Mouse (Mus musculus) C2C12 (cell line): Measurements from ENCODE around the gene Gm45062. TPM values are rescaled to one million over a fixed set of nuclear protein-coding genes. Genes with fewer than 3 reads are reported as not detected.
"Not testable (repeated sequence)": the region's sequence is repeated elsewhere in the genome, so short reads cannot be mapped to it uniquely, and the experiment has no call there.

ENCODE experiments used
- H3K27me3 ChIP-seq: one replicate; pipeline ENCODE4 v1.6.1; 2011; ENCODE audit not compliant: control insufficient read depth, insufficient read depth, insufficient read length
- H3K36me3 ChIP-seq: one replicate; pipeline ENCODE4 v1.6.1; 2011; ENCODE audit not compliant: control insufficient read depth, insufficient read depth
- H3K4me3 ChIP-seq: one replicate; pipeline ENCODE4 v1.5.1; 2011; ENCODE audit warnings: mild to moderate bottlenecking, control low read depth; ENCODE audit not compliant: poor library complexity, insufficient read depth, severe bottlenecking
- H3K79me2 ChIP-seq: one replicate; pipeline ENCODE4 v1.6.1; 2011; ENCODE audit not compliant: control insufficient read depth, insufficient read depth
- H3K79me3 ChIP-seq: one replicate; pipeline ENCODE4 v1.6.1; 2011; ENCODE audit warnings: low read depth, control low read depth
- H3ac ChIP-seq: one replicate; pipeline ENCODE3; 2011; ENCODE audit warnings: low read depth; ENCODE audit not compliant: control insufficient read depth, insufficient read length
- CEBPB ChIP-seq: IDR thresholded peaks from one replicate; pipeline ENCODE4 v1.6.1; 2011; ENCODE audit warnings: low read depth, mild to moderate bottlenecking, control low read depth, moderate library complexity
- CTCF ChIP-seq: IDR thresholded peaks from one replicate; pipeline ENCODE4 v1.5.1; 2011; ENCODE audit not compliant: control insufficient read depth, insufficient read depth, insufficient read length
- FOSL1 ChIP-seq: IDR thresholded peaks from one replicate; pipeline ENCODE4 v1.8.0; 2011; ENCODE audit warnings: mild to moderate bottlenecking, low read length; ENCODE audit not compliant: poor library complexity, insufficient read depth, severe bottlenecking
- MAX ChIP-seq: IDR thresholded peaks from one replicate; pipeline ENCODE4 v1.6.1; 2011; ENCODE audit warnings: mild to moderate bottlenecking, control low read depth
- MYOD1 ChIP-seq: IDR thresholded peaks from one replicate; pipeline ENCODE4 v1.6.1; 2011; ENCODE audit warnings: low read depth; ENCODE audit not compliant: control insufficient read depth, insufficient read length
- MYOG ChIP-seq: IDR thresholded peaks from one replicate; pipeline ENCODE4 v1.6.1; 2011; ENCODE audit not compliant: control insufficient read depth, insufficient read length; ENCODE audit errors: extremely low read depth
- USF1 ChIP-seq: IDR thresholded peaks from one replicate; pipeline ENCODE4 v1.6.1; 2011; ENCODE audit warnings: low read depth, mild to moderate bottlenecking, control low read depth, moderate library complexity
- polyA plus RNA-seq: library from polyadenylated mRNA; unstranded; fragments of >200 nt; fragmentation: generic; extraction: Trizol; gene quantifications from one replicate; pipeline ENCODE4 v1.2.1, GENCODE M21; 2012; ENCODE audit warnings: missing spikeins

Gene Gm45062
- polyA plus RNA-seq, 1 experiment = 0.33 TPM

DNA sequence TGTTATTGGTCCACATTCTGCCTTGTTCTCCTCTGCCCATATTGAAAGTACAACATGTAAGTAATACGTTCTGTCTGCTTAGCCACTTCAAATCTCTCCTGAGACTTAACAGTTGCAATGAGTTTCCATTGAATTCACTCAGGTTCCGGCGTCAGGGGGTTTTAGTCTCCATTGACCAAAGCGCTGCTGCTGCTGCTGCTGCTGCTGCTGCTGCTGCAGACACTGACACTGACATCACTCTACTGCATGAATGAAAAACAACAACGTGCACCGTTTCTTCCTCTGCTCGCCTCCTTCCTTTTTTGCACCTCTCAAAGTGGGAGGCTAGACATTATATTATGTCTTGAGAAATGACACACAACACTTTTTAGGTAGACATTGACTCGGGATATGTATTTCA lies 253.2 kb downstream of the Gm45062 start:
- Histone ChIP-seq H3K79me2 (no peaks in the 10 kb centered on the region), H3ac (no peak overlapping the region), H3K27me3 (no peaks in the 10 kb centered on the region), H3K4me3 (no peak overlapping the region), H3K79me3 (peaks cover 2% of the 10 kb centered on the region), H3K36me3 (no peaks in the 10 kb centered on the region)
- TF ChIP-seq FOSL1 (no peak), MYOG (no peak), MAX (no peak), CTCF (no peak), MYOD1 (no peak), USF1 (no peak), CEBPB (no peak)

DNA sequence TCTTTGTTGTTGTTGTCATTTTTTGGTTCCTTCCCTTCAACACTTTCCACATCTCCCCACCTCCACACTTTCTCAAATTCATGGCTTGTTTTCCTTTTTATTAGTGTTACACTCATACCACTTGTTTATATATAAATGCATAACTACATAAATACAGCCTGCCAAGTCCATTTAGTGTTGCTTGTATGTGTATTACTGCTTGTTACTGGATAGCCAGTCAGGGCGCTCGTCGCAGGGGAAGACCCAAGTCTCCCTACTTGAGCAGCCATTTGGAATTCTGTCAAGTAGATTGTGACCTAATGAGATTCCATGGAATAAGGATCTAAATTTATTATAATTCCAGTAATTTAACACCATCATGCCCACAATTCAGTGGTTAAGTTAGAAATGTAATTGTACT lies 260.4 kb downstream of the Gm45062 start:
- Histone ChIP-seq H3K4me3 (no peak overlapping the region), H3ac (no peak overlapping the region), H3K36me3 (no peaks in the 10 kb centered on the region), H3K27me3 (no peaks in the 10 kb centered on the region), H3K79me2 (no peaks in the 10 kb centered on the region), H3K79me3 (no peaks in the 10 kb centered on the region)
- TF ChIP-seq CEBPB (no peak), MAX (no peak)

- Histone ChIP-seq H3K27me3 (no peaks in the 10 kb centered on the region), H3K36me3 (no peaks in the 10 kb centered on the region), H3K79me2 (no peaks in the 10 kb centered on the region), H3K4me3 (no peak overlapping the region), H3ac (no peak overlapping the region), H3K79me3 (no peaks in the 10 kb centered on the region)
- TF ChIP-seq CEBPB (no peak), MYOD1 (no peak), MAX (no peak), FOSL1 (no peak), USF1 (no peak), CTCF (no peak), MYOG (no peak)
Observed at GRCm38 (mm10) chr6:8521231-8521630, 262.0 kb downstream of the Gm45062 start.

DNA sequence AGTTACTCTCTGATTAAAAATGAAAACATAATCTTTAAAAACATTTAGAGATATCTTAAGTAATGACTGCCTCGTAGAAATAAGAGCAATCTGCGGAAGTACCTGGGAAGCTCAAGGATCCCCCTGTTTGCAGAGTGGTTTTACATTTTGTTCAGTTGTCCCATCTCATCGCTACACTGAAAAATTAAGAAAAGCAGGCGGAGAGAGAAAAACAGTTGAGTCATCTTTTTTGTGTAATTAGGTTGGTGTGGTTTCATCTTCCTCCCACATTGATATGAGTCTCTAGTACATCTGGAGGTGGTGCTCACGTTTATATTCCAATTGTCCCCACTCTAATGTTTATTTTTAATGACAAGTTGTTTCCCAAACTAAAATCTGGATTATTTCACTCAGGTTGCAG lies 265.5 kb downstream of the Gm45062 start:
- H3K4me3 ChIP-seq = no peak overlapping the region
- no peaks in the 10 kb centered on the region for H3K79me3 ChIP-seq
- TF ChIP-seq MAX (no peak), CEBPB (no peak), USF1 (no peak), FOSL1 (no peak), CTCF (no peak), MYOG (no peak)
- no peak overlapping the region for H3ac ChIP-seq
- H3K36me3 ChIP-seq = no peaks in the 10 kb centered on the region
- no peaks in the 10 kb centered on the region for H3K79me2 ChIP-seq
- H3K27me3 ChIP-seq = no peaks in the 10 kb centered on the region

DNA sequence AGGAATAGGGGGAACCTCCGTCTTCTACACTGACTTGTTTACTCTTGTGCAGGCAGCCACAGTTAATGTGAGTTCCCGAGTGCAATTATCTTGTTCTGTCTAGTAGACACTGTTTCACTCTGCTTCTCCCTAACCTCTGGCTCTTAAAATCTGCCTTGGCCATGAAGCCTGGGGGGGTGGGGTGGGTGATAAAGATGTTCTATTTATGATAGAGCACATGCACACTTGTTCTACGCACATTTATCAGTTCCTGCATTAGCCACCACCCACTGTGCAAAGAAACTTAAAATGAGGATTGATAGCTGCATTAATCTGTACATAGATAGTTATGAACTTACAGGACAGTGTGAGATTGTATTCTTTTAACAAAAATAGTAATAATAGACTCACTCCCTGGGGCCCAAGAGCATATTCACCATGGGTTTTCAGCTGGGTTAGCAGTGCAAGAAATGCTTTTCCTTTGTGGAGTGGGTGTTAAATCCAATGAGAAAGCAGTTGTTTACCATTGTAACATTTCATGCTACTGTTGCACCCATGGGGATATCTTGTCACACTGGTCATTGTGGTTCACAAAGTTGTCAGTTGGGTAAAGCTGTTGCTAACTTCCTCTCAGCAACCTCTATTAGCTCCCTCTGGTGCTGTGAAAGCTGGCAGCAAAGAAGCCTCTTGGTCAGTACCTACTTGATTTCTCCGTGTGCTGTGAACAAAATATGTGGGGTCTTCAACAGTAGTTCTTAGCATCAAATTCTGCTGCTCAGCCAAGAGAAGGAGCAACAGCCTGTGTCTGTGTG lies 272.0 kb downstream of the Gm45062 start:
- H3ac ChIP-seq = no peak overlapping the region
- H3K4me3 ChIP-seq = no peak overlapping the region
- H3K27me3 ChIP-seq = no peaks in the 10 kb centered on the region
- no peaks in the 10 kb centered on the region for H3K79me3 ChIP-seq
- TF ChIP-seq FOSL1 (no peak), MYOG (no peak), CTCF (no peak), MAX (no peak), MYOD1 (no peak), CEBPB (no peak), USF1 (no peak)
- H3K36me3 ChIP-seq = no peaks in the 10 kb centered on the region
- no peaks in the 10 kb centered on the region for H3K79me2 ChIP-seq

GRCm38 (mm10) chr6:8536944-8537343 lies 277.7 kb downstream of the Gm45062 start:
- Histone ChIP-seq H3K79me2 (no peaks in the 10 kb centered on the region), H3K27me3 (no peaks in the 10 kb centered on the region), H3K4me3 (no peak overlapping the region), H3ac (no peak overlapping the region), H3K79me3 (no peaks in the 10 kb centered on the region), H3K36me3 (no peaks in the 10 kb centered on the region)
- TF ChIP-seq CEBPB (no peak), CTCF (no peak), USF1 (no peak), MAX (no peak), MYOD1 (no peak), FOSL1 (no peak), MYOG (no peak)

DNA sequence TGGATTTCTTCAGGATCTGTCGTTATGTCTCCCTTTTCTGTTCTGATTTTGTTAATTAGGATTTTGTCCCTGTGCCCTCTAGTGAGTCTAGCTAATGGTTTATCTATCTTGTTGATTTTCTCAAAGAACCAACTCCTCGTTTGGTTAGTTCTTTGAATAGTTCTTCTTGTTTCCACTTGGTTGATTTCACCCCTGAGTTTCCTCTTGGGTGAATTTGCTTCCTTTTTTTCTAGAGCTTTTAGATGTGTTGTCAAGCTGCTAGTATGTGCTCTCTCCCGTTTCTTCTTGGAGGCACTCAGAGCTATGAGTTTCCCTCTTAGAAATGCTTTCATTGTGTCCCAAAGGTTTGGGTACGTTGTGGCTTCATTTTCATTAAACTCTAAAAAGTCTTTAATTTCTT lies 282.3 kb downstream of the Gm45062 start:
- H3ac ChIP-seq, H3K79me3 ChIP-seq: not testable (repeated sequence)

More for the DNA sequence above, 282.3 kb downstream of the Gm45062 start:
- not testable (repeated sequence) for H3K4me3 ChIP-seq, H3K79me2 ChIP-seq, H3K27me3 ChIP-seq, H3K36me3 ChIP-seq
